Mouse (Mus musculus) forebrain, embryonic 11.5 days (tissue): ENCODE measurements at regions not wholly inside any gene's neighbourhood (a gene's known extent, or its start where the extent isn't known, plus 50 kb on each side); places are given as distances from the start of the nearest gene placed in this dataset.
"Not testable (repeated sequence)": the region's sequence is repeated elsewhere in the genome, so short reads cannot be mapped to it uniquely, and the experiment has no call there.

Experiments
- ATAC-seq: fragments of 200-750 bp; cut with Nextera tagmentation; replicated peaks from 2 replicates; pipeline ENCODE4 v1.8.0; 2017; ENCODE audit warnings: moderate TSS enrichment; ENCODE audit not compliant: low FRiP score
- DNase-seq: peaks from one replicate; pipeline ENCODE4 v3.0.0-alpha.2; 2017; ENCODE audit warnings: low spot score
- H3K27ac ChIP-seq: fragments of 300-500 bp; sonication (generic); 2 replicates; pipeline ENCODE4 v1.5.1; 2014; ENCODE audit warnings: low read depth, low read length
- H3K27me3 ChIP-seq: fragments of 300-500 bp; sonication (generic); 2 replicates; pipeline ENCODE4 v1.6.1; 2014; ENCODE audit warnings: mild to moderate bottlenecking, low read length, mixed read lengths; ENCODE audit not compliant: control insufficient read depth, insufficient read depth
- H3K36me3 ChIP-seq: fragments of 300-500 bp; sonication (generic); 2 replicates; pipeline ENCODE4 v1.6.1; 2014; ENCODE audit warnings: mild to moderate bottlenecking, low read length, moderate library complexity, mixed read lengths; ENCODE audit not compliant: control insufficient read depth, insufficient read depth
- H3K4me1 ChIP-seq: fragments of 300-500 bp; sonication (generic); replicated peaks from 2 replicates; pipeline ENCODE4 v1.6.1; 2014; ENCODE audit warnings: low read length, mixed read lengths; ENCODE audit not compliant: control insufficient read depth, insufficient read depth
- H3K4me2 ChIP-seq: fragments of 300-500 bp; sonication (generic); 2 replicates; pipeline ENCODE4 v1.6.1; 2014; ENCODE audit warnings: low read depth, mild to moderate bottlenecking, low read length, moderate library complexity, mixed read lengths; ENCODE audit not compliant: severe bottlenecking
- H3K4me3 ChIP-seq: fragments of 300-500 bp; sonication (generic); 2 replicates; pipeline ENCODE4 v1.5.1; 2014; ENCODE audit warnings: low read depth, low read length
- H3K9ac ChIP-seq: fragments of 300-500 bp; sonication (generic); 2 replicates; pipeline ENCODE4 v1.6.1; 2014; ENCODE audit warnings: low read length
- H3K9me3 ChIP-seq: fragments of 300-500 bp; sonication (generic); 2 replicates; pipeline ENCODE4 v1.6.1; 2016; ENCODE audit warnings: low read length, mixed read lengths; ENCODE audit not compliant: control insufficient read depth
- WGBS: fragments of 180-500 bp; shearing (Covaris S2); extraction: QIAGEN DNeasy Blood & Tissue Kit; methylation state at CpG from one replicate; pipeline ENCODE4 v1.1.7; 2014; 5-methylcytosine and 5-hydroxymethylcytosine counted together

- Histone ChIP-seq H3K27ac (no peak overlapping the region), H3K27me3 (no peaks in the 10 kb centered on the region), H3K4me1 (no peaks in the 10 kb centered on the region), H3K9me3 (no peaks in the 10 kb centered on the region), H3K4me3 (no peak overlapping the region), H3K36me3 (no peaks in the 10 kb centered on the region), H3K9ac (no peak overlapping the region), H3K4me2 (no peak overlapping the region)
- peak; percentile 72 for DNase-seq
- peak; percentile 63; the same call in 1 of the 2 replicates for ATAC-seq
- 31% methylated on average over 4 of the region's 4 CpGs for WGBS
These were observed 55.6 kb downstream of the Mup20 start for GRCm38 (mm10) chr4:61998366-61998765.

- not testable (repeated sequence) for H3K4me1 ChIP-seq, ATAC-seq, H3K9me3 ChIP-seq, H3K4me2 ChIP-seq, H3K4me3 ChIP-seq, H3K9ac ChIP-seq, H3K27me3 ChIP-seq, DNase-seq, H3K27ac ChIP-seq, H3K36me3 ChIP-seq
These were observed 64.0 kb downstream of the Mup20 start for GRCm38 (mm10) chr4:61989941-61990340.

GRCm38 (mm10) chr4:61976159-61976558 is 77.8 kb downstream of the Mup20 start:
- DNase-seq = no peak
- Histone ChIP-seq H3K4me2 (no peak overlapping the region), H3K9me3 (no peaks in the 10 kb centered on the region), H3K27me3 (no peaks in the 10 kb centered on the region), H3K4me3 (no peak overlapping the region), H3K9ac (no peak overlapping the region), H3K4me1 (no peaks in the 10 kb centered on the region), H3K36me3 (no peaks in the 10 kb centered on the region), H3K27ac (no peak overlapping the region)
- WGBS = 93% methylated on average over 7 of the region's 7 CpGs
- no peak for ATAC-seq

GRCm38 (mm10) chr4:61973236-61973635 is 80.7 kb downstream of the Mup20 start:
- no peaks in the 10 kb centered on the region for H3K27me3 ChIP-seq
- H3K4me1 ChIP-seq = no peaks in the 10 kb centered on the region
- 64% methylated on average over 2 of the region's 2 CpGs for WGBS
- DNase-seq = peak; percentile 57
- no peak overlapping the region for H3K4me3 ChIP-seq
- 0 out of 2 replicates have a peak, but pooled peaks have one; percentile 49 for ATAC-seq
- no peaks in the 10 kb centered on the region for H3K36me3 ChIP-seq
- H3K27ac ChIP-seq = no peak overlapping the region
- no peak overlapping the region for H3K9ac ChIP-seq
- H3K9me3 ChIP-seq = no peaks in the 10 kb centered on the region
- H3K4me2 ChIP-seq = no peak overlapping the region

GRCm38 (mm10) chr4:61969691-61970090 is 84.3 kb downstream of the Mup20 start:
- Histone ChIP-seq H3K9me3 (no peaks in the 10 kb centered on the region), H3K4me2 (no peak overlapping the region), H3K4me1 (no peaks in the 10 kb centered on the region), H3K36me3 (no peaks in the 10 kb centered on the region), H3K27ac (no peak overlapping the region), H3K9ac (no peak overlapping the region), H3K4me3 (no peak overlapping the region), H3K27me3 (no peaks in the 10 kb centered on the region)
- ATAC-seq (no peak), DNase-seq (no peak)
- 86% methylated on average over 1 of the region's 1 CpGs for WGBS

- not testable (repeated sequence) for H3K36me3 ChIP-seq, ATAC-seq, H3K4me2 ChIP-seq, H3K27ac ChIP-seq, H3K27me3 ChIP-seq, H3K9me3 ChIP-seq, H3K9ac ChIP-seq, DNase-seq, H3K4me1 ChIP-seq, H3K4me3 ChIP-seq
- 81% methylated on average over 6 of the region's 6 CpGs for WGBS
These were observed 86.3 kb downstream of the Mup20 start for GRCm38 (mm10) chr4:61967674-61968073.

- H3K4me2 ChIP-seq = no peak overlapping the region
- no peak overlapping the region for H3K27ac ChIP-seq
- H3K4me1 ChIP-seq = no peaks in the 10 kb centered on the region
- DNase-seq (no peak), ATAC-seq (no peak)
- H3K27me3 ChIP-seq = no peaks in the 10 kb centered on the region
- H3K36me3 ChIP-seq = no peaks in the 10 kb centered on the region
- no peak overlapping the region for H3K9ac ChIP-seq
- H3K9me3 ChIP-seq = no peaks in the 10 kb centered on the region
- no peak overlapping the region for H3K4me3 ChIP-seq
These were observed 91.6 kb downstream of the Mup20 start for GRCm38 (mm10) chr4:61962315-61962714.
